Mouse (Mus musculus): Measurements from ENCODE around the gene Pphln1.

DNA sequence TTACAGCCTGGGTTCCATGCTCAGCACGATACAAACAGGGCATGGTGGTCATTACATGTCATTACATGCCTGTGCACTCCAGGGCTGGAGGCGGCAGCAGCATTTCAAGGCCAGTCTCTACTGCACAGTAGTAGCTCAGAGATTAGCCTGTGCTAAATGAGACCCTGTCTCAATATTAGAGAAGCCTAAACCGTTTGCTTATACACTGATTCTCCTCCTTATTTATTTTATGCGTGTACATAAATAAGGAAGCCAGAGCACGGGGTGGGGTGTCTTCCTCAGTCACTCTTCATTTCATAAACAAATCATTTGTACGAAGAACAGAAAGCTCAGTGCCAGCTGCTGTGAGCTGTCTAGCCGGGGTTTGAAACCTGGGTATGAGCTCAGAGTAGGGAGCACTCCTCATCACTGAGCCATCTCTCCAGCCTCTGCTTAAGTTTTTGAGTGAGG lies 86.1 kb downstream of the Pphln1 start:
- TF ChIP-seq CTCF (IDR thresholded peaks at IDR 0.05; ENCODE audit: low read depth) (no peak), EP300 (IDR thresholded peaks at IDR 0.05; ENCODE audit: low read depth) (no peak)

Data from heart, postnatal 0 days (tissue).